Mouse (Mus musculus): ENCODE measurements around the gene Lipt2.

The Lipt2 gene

DNA sequence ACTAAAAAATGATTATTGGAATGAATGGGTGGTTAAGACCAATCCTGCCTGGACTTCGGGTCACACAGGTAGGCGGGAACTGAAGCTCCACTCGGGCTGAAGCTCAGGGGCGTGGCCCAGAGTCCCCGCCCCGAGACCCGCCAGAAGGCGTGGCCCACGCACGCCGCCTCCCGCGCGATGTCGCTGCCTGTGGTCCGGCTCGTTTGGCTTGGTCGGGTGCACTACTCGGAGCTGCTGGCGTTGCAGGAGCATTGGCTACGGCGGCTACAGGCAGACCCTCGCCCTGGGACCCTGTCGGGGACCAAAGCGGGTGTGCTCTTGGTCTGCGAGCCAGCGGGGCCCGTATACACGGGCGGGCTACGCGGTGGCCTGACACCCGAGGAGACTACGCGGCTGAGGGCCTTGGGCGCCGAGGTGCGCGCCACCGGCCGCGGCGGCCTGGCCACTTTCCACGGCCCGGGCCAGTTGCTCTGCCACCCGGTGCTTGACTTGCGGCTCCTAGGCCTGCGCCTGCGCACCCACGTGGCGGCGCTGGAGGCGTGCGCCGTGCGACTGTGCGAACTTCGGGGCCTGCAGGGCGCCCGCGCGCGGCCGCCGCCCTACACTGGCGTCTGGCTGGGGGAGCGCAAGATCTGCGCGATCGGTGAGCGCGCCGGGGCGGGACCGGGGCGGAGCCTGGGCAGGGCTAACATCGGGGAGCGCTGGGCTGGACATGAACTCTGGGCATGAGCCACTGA is at the start of gene Lipt2:
Gene Lipt2, plus strand, starts transcription at position 173 of the 737 bp plus-strand sequence.
- DNase-seq: peak; percentile 94 to 97

DNA sequence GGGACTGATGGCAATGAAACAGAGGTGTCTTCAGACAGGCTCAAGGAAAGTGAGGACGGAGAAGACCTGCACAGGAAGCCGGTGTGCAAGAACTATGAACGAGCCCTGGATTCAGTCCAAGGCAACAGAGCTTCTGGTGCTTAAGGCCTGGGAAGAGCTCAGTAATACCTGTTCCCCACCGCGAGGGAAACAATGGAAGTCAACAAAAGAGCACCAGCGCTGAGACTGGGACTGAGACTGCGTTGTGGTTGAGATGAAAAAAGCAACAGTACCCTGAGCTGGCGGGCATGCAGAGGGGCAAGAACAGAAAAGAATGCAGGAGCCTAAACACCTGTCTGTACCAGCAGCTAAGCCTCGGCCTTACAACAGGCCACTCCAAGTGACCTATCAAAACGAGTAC is 47.6 kb upstream of the Lipt2 start:
- no peak for DNase-seq

DNA sequence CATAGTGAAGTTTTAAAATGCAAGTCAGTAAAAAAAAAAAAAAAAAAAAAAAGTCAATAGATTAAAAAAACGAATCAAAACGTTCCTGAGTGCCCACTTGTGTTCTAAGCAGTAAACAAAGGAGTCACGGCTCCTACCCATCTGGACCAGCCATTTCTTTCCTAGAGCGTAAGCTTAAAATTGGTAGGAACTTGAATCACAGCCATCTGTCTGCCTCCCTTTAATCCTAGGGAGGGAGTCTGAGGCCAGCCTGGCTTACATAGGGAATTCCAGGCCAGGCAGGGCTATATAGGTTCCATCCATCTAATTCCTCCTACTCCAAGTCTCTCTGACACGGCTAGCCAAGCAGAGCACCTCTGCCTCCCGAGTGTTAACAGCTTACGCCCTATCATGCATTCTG is 45.3 kb upstream of the Lipt2 start:
- no peak for DNase-seq

DNA sequence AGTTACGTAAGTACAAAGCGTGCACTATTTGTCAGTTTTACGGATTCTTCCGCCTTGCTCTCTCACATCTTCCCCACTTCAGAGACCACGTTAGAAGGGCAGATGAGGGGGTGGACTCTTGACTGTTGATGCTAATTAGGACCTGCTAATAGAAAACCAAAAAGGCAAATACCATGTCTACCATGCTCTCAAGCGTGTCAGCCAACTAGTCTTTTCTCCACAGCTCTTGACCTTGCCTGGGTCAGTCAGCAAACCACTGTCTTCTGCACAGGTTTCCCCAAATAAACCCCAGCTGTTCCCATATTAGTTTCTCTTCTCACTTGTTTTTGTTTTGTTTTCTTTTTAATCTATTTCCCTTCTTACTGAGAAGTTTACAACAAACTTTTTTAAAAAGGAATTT is 44.8 kb upstream of the Lipt2 start:
- DNase-seq: no peak

DNA sequence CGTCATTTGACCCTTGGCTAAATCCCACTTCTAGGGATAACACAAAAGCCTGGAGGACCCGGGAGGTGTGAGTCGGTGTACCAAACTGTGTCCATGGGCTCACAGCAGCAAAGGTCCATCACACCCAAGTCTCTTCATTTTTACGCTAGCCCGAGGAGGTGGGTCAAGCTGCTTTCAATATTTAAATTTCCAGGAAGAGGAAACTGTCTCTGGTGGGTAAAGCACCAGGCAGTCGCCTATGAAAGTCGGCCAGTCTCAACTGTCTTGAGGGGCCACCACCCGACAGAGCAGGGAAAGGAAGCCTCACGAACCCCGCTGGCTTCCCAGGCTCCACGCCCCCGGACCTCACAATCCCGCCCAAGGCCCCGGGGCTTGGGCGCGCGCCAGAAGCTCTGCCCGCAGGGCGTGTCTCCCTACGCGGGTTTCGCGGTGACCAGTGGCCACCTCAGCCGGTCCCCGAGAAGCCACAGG is 38.3 kb upstream of the Lipt2 start:
- DNase-seq: no peak

DNA sequence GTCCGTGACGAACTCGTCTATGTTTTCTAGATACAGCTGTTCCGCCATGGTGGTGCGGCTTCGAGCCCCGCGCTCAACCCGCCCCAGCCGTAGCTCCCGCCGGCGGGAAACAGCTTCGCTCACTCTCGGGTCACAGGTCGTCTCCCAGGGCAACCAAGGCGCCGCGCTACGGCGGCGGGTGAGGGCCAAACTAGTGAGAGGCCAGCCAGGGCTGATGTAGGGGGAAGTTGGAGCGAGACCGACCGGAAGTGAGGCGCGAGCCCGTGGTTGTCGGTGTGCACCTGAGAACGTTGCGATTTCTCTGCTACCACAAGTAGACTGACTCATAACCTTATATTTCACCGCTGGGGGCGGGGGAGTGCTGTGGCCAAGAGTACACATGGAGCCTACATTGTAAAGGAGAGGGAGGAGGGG is 37.7 kb upstream of the Lipt2 start, which contains the start of gene Pold3:
Gene Pold3, minus strand, starts transcription at position 190 of the 414 bp plus-strand sequence.
- DNase-seq: peak; percentile 99 to 100

DNA sequence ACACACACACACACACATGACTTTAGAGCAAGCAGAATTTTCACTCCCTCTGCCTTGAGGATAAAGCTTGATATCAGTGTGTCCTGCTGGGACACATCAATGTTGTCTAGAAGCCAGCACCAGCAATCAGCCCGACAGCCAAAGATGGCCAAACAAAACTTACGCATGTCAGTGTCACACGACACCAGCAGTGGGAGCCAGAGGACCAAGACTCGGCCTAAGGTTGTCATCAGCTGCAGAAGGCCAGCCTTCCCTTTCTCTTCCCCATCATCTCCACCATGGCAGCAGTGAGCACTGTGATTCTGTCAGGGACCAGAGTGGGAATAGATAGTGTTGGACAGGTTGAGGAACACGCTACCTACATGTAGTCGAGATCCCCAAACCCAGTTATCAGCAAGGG is 35.6 kb upstream of the Lipt2 start:
- DNase-seq: peak; percentile 58 to 71

DNA sequence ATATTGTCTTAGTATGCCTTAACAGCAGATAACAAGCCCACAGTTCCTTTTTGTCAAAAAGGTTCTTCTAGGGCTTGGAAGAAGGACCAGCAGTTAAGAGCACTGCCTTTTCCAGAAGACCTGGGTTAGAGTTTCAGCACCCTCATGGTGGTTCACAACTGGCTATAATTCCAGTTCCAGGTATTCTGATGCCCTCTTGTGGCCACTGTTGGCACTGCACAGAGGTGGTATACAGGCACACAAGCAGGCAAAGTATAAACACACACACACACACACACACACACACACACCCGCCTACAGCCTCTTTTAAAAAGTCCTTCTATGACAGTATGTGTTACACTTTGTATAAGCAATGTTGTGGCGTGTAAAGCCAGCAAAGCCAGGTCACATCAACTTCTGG is 34.9 kb upstream of the Lipt2 start:
- DNase-seq: peak; percentile 32 to 57

DNA sequence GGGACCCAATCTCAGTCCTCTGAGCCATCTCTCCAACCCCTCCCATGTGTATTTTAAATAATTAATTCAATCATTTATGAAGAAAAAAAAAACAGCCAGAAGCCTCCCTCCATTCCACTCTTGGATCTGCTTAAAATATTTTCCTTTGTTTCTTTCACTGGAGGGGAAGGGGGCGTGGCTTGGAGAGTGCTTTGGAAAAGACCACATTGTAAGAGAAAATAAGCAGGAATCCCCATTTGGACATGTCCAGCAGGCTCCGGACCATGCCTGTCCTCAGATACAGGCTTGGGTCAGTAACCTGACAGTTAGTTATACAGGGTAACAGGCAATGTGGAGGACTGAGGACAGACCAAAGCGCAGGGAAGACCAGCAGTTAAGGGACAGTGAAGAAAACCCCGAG is 33.9 kb upstream of the Lipt2 start:
- DNase-seq: no peak

DNA sequence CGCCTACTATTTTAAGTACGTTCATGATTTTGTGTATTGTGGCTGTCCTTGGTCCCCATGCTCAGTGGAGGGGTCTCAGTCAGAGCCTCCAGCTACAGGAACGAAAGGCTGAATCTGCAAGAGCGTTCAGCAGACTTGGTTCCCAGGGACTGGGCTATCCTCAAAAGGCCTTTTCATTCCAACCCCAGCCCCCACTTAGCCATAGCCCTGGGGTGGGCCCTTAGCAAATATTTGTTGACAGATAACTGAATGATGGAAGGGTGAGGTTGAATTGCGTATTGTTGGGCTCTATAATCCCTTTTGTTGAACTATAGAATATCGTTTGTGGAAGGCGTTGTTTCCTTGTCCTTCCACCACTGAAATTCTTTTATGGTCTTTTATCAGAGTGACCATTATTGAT is 32.6 kb upstream of the Lipt2 start:
- no peak for DNase-seq

DNA sequence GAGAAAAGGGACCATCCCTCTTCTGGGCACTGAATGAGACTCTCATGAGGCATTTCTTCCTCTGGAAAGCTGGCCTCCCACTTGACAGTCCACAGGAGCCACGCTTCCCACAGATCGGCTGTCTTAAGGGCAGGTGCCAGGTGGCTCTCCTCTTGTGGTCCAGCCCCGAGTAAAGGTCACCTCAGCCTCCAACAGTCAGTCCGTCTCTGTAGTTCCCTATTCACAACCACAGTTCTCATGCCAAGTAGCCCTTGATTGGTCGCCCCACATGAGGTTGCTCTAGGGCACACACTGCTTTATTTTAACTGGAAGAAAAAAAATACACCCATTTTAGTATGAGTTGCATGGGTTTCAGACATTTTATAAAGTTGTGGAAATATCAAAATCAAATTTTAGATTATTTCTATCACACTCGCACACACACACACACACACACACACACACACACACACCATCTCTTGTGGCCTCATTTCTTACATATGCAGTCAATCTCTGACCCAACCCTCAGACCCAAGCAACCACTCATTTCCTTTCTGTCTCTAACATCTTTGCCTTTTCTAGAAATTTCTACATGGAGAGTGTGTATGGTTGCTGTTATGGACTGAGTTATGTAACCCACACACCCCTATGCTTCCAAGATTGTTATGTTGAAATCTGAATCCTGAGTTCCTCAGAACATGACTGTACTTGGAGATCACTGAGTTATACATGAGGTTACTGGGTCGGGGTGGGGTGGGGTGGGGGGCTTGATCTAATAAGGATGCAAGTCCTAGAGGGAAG is 30.6 kb upstream of the Lipt2 start:
- DNase-seq: no peak

DNA sequence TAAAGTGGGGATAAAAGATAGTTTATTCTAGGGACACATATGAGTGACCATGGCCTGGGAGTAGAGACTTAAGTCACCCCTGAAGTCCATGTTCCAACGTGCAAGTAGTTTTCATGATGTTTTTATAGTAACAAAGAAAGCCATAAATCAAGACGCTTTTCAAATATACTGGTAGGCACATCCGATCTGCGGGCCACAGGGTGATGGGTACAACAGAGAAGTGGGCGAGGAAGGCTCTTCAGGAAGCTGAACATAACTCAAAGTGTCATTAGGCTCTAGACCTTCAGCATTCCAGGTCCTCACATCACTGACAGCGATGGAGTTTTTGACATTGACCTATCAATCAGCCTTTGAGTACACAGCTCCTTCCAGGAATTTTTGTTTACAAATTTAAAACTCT is 28.5 kb upstream of the Lipt2 start:
- DNase-seq: no peak

DNA sequence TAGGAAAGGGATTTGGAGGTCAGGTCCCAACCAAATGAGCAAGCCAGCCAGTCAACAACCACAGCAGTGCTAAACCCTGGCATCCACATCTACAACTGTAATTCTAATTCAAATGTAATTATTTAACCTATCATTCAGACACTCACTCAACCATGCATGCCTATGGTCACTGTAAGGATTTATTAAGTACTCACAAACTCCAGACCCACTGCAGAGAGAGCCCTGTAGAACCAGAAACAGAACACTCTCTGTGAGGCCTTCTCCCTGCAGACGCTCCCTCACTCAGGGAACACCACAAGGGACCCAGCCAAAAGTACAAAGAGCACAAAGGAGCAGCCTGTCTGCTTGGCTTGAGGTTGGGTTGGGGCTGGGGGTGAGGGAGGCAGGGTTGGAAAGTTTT is 26.7 kb upstream of the Lipt2 start:
- DNase-seq: no peak

DNA sequence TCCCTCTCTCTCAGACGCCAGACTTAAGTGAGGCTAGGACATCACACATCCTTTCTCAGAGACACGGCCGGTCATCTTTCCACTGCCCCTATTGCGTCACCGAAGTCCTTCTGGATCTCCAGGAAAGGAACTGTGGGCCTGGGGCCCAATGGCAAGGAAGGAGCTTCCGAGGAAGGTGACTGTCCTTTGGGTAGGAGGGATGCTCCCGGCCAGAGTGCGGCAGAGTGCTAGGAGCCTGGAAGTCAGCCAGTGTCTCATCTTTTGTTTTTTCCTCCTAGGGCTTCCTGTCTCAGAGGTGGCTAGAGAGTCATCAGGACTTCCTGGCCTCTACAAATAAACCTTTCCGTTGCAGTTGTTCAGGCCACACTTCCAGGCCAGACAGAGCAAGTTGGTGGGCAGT is 22.0 kb upstream of the Lipt2 start:
- peak; percentile 34 to 59 for DNase-seq

DNA sequence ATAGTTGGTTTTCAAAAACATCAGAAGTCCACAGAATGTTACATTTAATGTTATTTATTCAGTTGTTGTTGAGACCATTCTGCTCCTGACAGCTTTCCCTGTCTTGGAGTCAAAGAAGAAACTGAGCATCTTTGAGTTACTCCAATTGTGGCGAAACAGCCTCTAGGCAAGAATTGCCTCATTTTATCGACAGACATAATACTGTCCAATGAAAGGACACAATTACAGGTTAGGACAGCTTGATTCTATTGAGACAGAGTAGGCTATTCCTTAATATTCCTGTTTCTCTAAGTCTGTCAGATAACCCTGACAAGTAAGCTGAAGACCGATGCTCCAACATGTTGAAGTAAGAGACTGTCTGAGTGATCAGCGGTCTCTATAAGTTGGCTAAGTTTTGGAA is 21.0 kb upstream of the Lipt2 start:
- no peak for DNase-seq

DNA sequence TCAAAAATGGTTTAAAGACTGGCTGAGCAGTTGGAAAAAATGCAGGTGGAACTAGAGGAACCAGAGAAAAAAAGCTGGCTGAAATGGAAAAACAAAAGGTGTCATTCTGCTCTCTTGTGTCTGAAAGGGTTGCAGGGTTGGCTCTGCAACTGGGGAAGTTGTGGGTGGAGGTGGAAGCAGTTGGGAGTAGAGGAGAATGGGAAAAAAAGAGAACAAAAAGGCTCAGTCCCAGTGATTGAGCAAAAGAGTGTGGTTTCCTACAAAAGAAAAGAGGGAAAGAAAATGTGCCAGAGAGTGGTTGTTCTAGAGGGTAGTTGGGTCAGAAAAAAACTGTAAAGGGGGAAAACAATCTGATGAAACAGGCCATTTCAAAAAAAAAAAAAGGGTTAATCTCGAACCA is 18.5 kb upstream of the Lipt2 start:
- no peak for DNase-seq

DNA sequence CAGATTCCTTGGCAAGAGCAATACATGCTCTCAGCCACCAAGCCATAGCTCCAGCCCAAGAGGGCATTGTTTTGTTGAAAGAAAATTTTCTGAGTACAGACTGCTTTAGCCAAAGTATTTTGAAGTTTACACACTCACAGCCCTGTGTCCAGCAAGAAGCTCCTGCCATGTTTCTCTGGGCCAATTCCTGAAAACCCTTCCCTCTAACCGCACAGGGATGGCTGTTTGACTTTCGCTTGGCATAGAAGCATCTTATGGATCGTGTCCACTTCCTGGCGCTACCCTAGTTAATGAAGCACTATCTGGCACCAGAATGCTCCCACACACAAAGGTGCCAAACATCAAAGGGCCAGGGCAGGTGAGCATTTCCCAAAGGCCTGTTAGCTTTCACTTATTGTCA is 10.5 kb upstream of the Lipt2 start:
- DNase-seq: no peak

DNA sequence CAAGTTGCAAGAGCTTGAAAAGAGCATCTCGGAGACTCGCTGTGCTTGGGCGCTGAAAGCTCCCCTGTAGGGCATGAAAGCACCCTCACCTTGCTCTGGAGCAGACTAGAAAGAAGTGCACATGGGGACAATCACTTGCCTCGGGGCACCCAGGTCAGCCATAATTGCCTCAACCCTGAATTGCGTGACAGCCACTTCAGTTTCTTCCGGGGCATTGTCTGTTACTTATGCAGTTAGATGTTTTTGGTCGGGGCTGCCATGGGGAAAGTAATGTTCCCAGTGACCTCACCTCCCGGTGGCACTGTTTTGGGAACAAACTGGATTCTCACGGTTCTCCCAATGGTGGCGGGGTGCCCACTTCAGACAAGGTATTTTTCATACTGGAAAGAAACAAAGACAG is 9.0 kb upstream of the Lipt2 start:
- no peak for DNase-seq

DNA sequence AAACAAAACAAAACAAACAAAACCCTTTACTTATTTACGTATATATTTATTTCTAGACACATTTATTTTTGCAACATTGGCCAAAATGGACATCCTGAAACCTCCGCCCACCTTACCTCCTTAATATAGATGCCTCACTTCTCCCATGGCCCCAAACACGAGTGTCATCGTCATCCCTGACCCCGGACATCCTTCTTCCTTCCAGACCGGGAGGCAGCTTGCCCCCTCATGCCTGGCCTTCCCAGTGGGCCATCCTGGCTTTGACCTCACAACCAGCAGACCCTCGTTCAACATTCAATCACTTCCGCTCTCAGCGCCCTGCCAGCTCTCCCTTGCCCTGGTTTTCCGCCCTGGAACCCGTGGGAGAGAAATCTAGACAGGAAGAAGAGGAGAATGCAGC is 8.5 kb upstream of the Lipt2 start:
- no peak for DNase-seq

DNA sequence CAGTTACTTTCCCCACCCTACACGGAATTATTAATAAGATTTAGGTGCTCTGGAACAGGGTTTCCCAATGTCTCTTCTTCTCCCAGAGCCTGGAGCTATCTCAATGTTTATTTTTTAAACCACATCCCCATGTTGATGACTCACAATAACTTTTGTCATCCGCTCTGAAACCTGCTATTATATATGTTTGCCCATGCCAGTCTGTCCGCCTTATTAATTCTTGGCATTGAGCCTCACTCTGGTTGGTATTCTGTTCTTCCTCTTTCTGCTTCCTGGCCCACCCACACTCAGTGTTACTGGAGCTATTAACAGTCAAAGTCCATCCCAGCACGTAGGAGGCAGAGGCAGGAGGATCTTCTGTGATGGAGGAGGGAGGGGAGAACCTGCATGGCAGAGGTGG is 1.4 kb upstream of the Lipt2 start:
- no peak for DNase-seq

DNA sequence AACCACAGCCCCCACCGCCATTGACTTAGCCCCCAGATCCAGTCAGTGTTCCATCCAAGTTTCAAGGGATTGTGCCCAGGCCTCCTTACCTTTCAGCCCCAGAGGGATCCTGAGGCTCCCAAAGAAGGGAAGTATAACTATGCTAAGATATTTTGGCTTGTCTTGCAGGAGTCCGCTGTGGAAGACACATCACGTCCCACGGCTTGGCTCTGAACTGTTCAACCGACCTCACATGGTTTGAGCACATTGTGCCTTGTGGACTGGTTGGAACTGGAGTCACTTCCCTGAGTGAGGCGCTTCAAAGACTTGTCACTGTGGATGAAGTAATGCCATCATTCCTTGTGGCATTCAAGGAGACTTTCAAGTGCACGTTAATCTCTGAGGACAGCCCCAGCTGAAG is 929 bp downstream of the Lipt2 start:
- no peak for DNase-seq

DNA sequence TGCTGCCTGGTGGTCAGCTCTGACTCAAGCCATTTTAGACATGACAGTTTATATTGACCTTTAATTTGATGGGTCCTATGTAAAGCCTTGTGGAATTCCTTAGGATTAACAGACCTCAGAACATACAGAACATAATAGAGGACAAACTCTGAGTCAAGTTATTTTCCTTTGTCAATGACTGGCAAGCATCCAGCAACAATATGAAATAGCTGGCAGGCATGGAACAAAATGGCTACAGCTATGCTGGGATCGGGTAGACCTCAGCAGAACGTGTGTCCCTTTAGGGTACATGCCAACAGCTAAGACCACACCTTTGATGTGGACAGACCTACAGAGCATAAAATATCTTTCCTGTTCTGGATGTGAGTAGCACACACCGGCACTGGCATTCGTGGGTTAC is 4.4 kb downstream of the Lipt2 start:
- DNase-seq: no peak

DNA sequence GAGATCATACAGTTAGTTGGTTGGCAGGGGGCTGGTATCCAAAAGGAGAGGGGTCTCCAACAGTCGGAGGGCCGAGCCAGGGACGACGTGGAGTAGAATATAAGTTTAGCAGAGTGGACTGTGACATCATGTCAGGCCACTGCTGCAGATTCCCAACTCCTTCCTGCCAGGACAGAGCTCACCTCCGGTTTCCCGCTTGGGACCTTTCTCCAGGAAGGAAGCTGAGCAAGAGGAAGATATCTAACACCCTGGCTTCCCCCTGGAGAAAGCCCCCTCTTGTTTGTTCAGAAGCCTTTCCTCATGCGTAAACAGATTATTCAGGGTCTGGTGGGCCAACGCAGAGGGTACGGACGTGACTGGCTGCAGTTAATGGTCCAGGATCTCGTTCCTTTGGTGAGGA is 9.6 kb downstream of the Lipt2 start:
- DNase-seq: peak; percentile 9 to 27

DNA sequence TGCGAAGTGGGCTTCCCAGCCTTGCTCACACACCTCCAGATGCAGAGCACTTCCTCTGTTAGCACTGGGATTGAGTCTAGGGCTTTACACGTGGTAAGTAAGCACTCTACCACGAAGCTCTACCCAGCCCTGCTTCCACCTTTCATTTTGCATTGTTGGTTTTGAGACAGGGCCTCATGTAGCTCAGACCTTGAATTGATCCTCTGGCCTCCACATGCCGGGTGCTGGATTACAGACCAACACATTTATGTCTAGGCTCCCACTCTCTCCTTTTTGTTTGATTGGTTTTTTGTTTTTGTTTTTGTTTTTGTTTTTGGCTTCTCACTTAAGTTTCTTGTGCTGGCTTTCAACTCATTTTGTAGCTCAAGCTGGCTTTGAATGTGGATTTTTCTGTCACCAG is 11.7 kb downstream of the Lipt2 start:
- no peak for DNase-seq

Measured in lung, postnatal 4 days (tissue).